Mouse (Mus musculus) olfactory bulb, adult 2 months (tissue): ENCODE measurements at regions not wholly inside any gene's neighbourhood (a gene's known extent, or its start where the extent isn't known, plus 50 kb on each side); places are given as distances from the start of the nearest gene placed in this dataset.

Experiments
- CTCF ChIP-seq: fragments of 200-500 bp; IDR thresholded peaks from 2 replicates; pipeline ENCODE4 v1.5.1; 2012; ENCODE audit warnings: low read depth, mild to moderate bottlenecking, low read length, moderate library complexity; ENCODE audit not compliant: insufficient read depth
- POLR2A ChIP-seq: fragments of 200-500 bp; IDR thresholded peaks from 2 replicates; pipeline ENCODE4 v1.6.1; 2012; ENCODE audit warnings: mild to moderate bottlenecking, low read depth, low read length, moderate library complexity; ENCODE audit not compliant: insufficient read depth

DNA sequence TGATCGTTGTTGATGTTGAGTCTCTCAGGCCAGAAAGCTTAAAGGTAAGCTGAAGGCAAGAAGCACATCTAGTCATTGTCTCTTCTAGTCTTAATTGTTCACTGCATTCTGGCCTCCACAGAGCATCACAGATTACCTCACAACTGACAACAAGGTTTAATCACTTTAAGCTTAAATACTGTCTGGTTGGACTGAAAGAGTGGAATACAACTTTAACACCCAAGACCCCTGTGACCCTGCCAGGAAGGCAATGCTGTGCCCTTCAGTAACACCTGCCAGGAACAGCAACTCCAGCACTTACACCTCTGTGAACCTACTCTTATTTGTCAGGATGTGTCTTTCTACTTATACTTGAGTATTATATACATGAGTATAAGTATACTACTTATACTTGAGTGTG, 360.7 kb downstream of the Dync2h1 start:
- TF ChIP-seq CTCF (no peak), POLR2A (no peak)
